Mouse (Mus musculus) splenic B cell, adult 2 months (primary cell): Measurements from ENCODE around the gene Ltf.

Experiments
- DNase-seq: peaks from one replicate; pipeline ENCODE4 v3.0.0-alpha.2; 2011; ENCODE audit warnings: low read depth, low spot score
- H3K27me3 ChIP-seq: 2 replicates; pipeline ENCODE4 v1.6.1; 2012; ENCODE audit warnings: mild to moderate bottlenecking, low read length, moderate library complexity, mixed read lengths; ENCODE audit not compliant: control insufficient read depth, poor library complexity, insufficient read depth, severe bottlenecking
- H3K36me3 ChIP-seq: 2 replicates; pipeline ENCODE4 v1.6.1; 2012; ENCODE audit warnings: mild to moderate bottlenecking, low read length, moderate library complexity, mixed read lengths; ENCODE audit not compliant: control insufficient read depth, poor library complexity, insufficient read depth, severe bottlenecking

The Ltf gene

GRCm38 (mm10) chr9:111087960-111088359 is 68.9 kb downstream of the Ltf start:
- no peak for DNase-seq
- Histone ChIP-seq H3K36me3 (no peaks in the 10 kb centered on the region), H3K27me3 (no peaks in the 10 kb centered on the region)

- Histone ChIP-seq H3K27me3 (no peaks in the 10 kb centered on the region), H3K36me3 (no peaks in the 10 kb centered on the region)
- no peak for DNase-seq
Measured at GRCm38 (mm10) chr9:111088886-111089285, 69.8 kb downstream of the Ltf start.
